Mouse (Mus musculus) T-helper 2 cell (primary cell): ENCODE measurements around the gene Kdm5a.

Experiments
- in situ Hi-C: fragments of 300-600 bp; cut with MboI, MseI; formaldehyde crosslinking; loops from one replicate; pipeline ENCODE4 v1.15.1; 2025; ENCODE audit warnings: high pct_unique_total_duplicates

Kdm5a gene

DNA sequence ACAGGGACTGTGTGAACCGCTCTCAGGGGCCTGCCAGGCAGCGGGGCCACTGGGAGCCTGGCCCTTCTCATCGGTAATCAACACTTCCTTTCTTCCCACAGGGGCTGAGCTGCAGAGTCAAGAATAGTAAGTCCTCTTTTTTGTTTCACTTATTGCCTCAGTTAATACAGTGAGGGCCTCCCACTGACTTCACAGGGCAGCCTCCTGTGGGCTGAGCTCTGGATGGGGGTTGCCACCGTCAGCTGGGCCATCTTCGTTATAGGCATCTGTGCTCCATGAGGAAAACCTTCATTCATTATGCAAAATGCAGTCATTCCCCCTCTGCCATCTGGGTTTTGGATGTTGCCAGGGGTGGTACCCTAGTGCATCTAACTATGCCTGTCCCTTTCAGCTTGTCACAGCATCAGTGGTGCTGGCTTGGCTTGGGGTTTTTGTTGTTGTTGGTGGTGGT lies 108.1 kb downstream of the Kdm5a start:
- in situ Hi-C loops: no loop called here

DNA sequence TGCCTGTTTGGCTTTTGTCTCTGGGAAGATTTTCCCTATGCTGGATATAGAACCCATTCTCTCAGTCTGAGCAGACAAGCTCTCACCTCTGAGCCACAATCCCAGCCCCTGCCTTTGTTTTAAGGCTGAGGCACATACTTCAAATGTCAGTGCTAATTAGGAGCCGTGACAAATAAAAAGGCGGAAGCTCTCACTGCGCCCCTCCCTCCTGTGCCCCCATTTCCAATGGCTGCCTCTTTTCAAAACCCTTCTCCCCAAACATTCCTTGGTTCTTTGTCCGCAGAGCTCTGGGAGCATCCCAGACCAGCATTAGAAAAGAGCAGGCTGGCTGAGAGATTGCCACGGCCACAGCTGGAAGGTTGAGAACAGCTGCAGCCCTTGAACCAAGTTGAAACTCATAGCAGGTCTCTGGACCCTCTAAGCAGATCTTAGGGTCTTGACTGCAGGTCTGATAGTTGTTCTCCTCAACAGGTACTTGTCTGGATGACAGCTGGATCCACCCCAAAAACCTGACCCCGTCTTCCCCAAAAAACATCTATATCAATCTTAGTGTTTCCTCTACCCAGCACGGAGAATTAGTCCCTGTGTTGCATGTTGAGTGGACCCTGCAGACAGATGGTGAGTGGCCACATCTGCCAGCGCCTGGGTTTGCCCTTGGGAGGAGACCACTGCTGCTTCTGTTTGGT lies 108.7 kb downstream of the Kdm5a start:
- in situ Hi-C loops: no loop called here

DNA sequence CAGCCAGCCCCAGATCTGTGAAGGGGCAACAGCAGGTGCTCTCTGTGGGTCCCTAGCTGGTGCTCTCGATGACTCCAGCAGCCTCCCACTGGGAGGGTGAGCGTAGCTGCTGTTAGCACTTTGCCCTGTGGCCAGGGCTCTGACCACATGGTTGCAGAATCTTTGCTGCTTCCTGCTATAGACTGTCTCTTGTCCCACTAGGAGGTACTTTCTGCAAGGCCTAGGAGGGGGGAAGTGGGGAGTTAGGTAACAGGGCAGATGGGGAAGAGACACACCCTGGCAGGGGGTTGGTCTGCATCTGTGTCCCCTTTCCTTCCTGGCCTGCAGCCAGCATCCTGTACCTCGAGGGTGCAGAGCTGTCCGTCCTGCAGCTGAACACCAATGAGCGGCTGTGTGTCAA lies 109.5 kb downstream of the Kdm5a start:
- in situ Hi-C loops: no loop called here

DNA sequence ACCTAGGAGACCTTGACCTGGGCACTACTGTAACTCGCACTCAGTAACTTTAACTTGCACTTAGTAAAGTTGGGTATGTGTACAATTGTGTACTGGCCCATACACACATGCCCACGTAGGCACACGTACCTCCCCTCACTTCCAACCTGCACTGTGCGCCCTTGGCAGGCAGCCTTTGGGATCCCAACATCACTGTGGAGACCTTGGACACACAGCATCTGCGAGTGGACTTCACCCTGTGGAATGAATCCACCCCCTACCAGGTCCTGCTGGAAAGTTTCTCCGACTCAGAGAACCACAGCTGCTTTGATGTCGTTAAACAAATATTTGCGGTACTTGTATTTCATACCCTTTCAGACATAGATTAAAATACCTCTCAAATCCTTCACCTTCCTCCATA lies 111.4 kb downstream of the Kdm5a start:
- in situ Hi-C loops: no loop called here

DNA sequence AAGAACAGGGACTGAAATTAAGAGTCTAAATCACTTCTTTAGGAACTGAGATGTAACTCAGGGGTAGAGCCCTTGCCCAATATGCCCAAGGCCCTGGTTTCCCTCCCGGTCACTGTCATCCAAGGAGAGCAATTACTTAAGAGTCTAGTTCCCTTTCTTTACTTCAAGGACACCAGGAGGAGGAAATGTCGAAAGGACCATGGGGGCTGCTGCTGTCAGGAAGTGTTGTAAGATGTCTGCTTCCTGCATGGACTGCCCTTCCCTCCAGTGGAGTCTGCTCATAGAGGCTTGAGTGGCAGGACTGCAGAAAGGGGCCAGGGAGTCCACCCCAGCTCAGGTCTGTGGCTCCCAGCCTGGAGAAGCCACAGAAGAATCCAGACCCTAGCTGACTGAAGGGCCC lies 115.4 kb downstream of the Kdm5a start:
- in situ Hi-C loops: no loop called here

DNA sequence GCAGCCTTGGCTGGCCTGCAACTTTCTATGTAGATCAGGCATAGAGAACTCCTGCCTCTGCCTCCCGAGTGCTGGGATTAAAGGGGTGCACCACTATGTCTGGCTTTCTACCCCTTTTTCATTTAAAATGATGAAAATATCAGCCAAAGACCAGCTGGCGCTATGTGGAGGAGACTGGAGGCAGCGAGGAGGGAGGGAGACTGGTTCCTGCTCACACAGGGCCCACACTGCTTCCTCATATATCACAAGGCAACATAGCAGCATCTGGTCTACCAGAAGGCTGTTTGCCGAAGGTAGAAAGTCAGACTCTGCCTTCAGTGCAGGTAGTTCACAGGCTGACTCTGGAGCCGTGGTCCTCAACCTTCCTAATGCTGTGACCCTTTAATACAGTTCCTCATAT lies 116.4 kb downstream of the Kdm5a start:
- in situ Hi-C loops: no loop called here

DNA sequence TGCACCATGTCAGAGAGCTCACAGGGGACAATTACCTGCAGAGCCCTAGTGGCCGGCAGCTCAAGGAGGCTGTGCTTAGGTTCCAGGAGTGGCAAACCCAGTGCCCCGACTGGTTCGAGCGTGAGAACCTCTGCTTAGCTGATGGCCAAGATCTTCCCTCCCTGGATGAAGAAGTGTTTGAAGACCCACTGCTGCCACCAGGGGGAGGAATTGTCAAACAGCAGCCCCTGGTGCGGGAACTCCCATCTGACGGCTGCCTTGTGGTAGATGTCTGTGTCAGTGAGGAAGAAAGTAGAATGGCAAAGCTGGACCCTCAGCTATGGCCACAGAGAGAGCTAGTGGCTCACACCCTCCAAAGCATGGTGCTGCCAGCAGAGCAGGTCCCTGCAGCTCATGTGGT lies 117.6 kb downstream of the Kdm5a start:
- in situ Hi-C loops: no loop called here

DNA sequence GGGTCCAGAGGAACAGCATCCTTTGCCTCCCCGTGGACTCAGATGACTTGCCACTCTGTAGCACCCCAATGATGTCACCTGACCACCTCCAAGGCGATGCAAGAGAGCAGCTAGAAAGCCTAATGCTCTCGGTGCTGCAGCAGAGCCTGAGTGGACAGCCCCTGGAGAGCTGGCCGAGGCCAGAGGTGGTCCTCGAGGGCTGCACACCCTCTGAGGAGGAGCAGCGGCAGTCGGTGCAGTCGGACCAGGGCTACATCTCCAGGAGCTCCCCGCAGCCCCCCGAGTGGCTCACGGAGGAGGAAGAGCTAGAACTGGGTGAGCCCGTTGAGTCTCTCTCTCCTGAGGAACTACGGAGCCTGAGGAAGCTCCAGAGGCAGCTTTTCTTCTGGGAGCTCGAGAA lies 118.1 kb downstream of the Kdm5a start:
- in situ Hi-C loops: no loop called here

DNA sequence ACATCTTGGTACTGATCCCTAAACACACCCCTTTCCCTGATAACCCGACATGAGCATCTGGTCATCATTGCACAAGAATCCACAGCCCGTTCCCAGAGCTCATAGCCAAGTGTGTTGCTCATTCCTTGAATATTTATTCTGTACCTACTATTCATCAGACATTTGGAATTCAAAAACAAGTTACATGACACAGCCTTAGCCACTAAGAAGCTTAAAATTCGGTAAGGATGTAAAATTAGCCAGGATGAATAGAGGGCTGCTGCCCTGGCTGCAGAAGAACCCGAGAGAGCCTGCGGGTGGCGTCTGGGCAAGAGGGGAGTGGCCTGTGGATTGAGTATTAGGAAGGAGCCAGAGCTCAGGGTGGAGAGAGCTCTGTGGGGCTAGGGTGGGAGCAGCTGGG lies 118.8 kb downstream of the Kdm5a start:
- in situ Hi-C loops: no loop called here

DNA sequence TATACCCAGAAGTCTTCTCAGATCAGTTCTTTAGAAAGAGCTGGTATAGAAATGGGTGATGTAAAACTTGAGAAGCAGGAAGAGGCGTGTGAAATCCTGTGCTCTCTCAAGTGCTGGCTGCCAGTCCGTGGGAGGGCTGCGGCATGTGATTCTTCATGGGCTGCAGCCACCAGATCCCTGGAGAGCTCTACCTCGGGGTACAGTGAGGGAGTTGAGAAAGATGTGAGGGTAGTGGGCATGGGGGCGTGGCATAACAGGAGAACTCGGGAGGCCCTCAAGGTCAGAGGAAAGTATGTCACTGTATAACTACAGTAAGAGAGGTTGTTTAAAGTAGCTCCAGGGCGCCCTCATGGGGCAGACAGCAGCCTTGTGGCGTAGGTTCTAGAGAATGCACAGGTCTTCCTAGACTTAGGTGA lies 119.3 kb downstream of the Kdm5a start:
- in situ Hi-C loops: no loop called here

DNA sequence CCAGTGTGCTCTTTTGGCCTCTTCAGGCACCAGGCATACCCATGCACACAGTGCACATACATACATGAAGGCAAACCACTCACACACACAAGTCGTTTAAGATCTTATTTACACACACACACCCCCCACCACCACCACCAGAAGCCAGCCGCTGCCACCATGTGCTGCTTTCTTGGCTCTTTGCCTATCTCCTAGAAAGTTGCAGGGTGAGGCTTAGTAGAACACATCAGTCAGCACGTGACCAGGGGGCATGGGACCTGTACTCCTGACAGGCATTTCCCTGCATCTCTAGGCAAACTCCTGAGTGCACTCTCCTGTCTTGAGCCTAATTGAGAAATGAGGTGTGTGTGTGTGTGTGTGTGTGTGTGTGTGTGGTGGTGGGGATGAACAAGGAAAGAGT lies 121.1 kb downstream of the Kdm5a start:
- in situ Hi-C loops: no loop called here

DNA sequence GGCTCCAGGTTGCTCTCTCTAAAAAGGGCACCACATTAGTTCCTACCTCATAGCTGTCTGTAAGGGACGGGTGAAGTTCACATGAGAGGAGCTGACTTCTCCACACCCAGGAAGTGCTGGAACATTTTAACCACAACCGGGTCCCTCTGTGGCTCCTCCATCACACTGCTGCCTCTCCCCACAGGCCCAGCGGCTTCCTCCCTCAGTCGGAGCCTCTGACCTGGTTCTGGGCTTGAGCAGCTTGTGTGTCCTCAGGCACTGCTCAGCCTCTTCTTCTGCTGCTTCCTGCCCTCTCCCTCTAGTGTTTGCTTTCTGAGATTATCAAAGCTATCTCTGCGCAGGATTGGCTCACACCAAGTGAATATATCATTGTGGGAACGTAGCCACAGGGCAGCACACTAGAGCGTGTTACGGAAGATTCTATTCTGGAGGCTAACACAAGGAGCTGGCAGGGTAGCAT lies 122.2 kb downstream of the Kdm5a start:
- in situ Hi-C loops: no loop called here

DNA sequence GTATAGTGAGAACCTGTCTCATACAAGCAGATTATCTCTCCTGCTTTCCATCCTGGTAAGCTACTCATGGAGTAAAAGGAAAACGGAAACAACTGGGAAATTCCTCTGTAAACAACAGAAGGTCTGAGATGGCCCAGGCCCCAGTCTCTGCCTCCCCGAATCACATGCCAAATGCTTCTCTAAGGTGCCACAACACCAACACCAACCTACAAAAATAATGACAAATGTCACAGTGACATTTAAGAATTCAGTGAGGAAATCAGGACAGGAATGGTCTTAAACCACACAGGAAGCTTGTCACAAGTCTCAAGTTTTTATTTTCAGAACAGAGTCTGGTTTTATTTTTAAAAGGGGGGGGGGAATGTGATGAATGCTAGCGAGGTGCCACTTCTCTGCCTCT lies 124.7 kb downstream of the Kdm5a start:
- in situ Hi-C loops: no loop called here

DNA sequence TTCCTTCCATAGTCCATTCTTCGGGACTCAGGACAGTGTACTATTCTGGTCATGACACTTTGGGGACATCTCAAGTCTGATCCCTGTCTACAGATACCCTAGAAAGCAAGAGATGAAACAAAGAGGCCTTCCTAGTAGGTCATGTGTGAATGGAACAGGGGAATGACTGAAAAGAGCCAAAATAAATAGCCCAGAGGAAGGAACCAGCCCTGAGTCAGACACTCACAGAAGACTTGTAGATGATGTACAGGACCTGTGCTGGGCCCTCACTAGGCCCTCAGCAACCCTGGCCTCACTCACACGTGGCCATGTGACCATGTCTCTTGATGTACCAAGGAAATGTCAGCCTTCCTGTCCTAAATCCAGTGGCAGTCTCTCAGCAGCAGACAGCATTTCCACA lies 125.5 kb downstream of the Kdm5a start:
- in situ Hi-C loops: no loop called here

DNA sequence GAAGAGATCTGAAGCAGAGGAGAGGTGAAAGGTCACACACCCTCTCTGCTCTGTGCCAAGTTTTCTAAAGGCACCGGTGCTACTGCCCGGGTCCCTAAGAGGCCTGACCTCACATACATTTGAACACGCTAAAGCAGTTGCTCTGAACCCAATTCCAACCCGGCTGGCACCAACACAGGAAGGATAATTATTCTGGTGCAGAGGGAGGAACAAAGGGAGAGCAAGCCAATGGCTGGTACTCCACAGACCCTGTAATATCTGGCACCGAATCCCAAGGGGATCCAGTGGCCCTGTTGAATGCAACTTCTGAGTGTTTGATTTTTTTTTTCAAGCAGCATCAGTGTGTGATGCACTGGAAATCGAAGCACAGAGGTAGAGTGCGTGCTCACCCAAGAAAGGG lies 127.1 kb downstream of the Kdm5a start:
- in situ Hi-C loops: no loop called here

DNA sequence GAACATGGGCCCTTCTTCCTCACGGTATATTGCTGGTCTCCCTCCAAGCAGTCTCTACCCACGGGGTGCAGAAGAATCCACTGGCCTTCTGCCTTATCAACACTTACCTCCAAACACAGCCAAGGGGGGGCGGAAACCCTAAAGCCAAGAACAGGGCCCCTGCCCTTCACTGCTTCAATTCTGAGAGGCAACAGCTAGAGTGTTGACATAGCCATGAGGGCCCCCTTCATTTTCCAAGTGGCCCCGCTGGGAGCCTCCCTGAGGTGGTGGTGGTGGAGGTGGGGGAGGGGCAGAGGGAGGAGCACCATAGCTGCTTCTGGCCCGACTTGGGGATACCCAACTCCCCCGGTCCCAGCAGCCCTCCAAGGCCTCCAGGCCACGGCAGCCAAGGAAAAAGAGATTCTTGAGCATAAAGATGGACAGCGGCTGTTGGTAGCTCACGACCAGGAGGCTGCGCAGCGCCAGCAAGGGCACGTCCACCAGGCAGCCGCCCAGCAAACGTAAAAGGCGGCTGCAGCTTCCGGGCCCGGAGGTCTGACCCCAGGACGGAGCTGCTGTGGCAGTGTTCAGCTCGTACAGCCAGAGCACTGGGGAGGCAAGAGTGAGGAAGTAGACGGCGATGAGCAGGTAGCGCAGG lies 128.1 kb downstream of the Kdm5a start:
- in situ Hi-C loops: no loop called here

DNA sequence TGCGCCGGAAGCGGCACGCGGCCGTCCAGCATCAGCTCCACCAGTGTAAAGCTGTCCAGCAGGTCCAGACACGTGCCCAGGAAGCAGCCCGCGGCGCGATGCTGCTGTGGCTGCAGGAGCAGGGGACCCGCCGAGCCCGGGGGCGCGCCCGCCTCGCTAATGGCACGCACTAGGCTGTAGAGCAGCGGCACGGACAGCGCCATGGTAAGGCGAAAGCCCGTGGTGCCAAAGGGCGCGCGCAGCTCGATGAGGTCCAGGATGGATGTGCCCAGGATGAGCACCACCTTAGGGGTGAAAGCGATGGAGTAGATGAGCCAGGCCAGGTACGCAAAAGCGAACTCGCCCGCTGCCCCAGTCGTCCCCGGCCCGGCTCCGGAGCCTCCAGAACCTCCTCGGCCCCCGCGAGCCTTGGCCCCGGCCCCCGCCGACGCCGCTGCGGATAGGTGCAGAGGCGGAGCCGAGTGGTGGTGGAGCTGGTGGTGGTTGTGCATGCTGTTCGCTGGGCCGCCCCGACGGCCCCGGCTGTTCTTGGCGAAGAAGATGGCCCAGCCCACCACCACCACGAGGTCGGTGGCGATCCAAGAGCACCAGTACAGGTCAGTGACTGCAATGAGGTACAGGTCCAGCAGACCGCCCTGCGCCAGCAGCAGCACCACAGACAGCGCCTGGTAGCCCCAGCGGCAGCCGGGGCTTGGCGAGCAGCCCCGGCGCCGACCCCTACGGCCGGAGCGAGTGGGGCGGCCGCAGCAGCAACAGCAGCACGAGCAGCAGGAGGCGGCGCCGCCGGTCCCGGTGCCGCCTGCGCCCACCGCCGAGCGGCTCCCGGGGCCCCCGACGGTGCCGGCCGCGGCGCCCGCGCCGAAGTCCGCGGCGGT lies 128.8 kb downstream of the Kdm5a start:
- in situ Hi-C loops: no loop called here

DNA sequence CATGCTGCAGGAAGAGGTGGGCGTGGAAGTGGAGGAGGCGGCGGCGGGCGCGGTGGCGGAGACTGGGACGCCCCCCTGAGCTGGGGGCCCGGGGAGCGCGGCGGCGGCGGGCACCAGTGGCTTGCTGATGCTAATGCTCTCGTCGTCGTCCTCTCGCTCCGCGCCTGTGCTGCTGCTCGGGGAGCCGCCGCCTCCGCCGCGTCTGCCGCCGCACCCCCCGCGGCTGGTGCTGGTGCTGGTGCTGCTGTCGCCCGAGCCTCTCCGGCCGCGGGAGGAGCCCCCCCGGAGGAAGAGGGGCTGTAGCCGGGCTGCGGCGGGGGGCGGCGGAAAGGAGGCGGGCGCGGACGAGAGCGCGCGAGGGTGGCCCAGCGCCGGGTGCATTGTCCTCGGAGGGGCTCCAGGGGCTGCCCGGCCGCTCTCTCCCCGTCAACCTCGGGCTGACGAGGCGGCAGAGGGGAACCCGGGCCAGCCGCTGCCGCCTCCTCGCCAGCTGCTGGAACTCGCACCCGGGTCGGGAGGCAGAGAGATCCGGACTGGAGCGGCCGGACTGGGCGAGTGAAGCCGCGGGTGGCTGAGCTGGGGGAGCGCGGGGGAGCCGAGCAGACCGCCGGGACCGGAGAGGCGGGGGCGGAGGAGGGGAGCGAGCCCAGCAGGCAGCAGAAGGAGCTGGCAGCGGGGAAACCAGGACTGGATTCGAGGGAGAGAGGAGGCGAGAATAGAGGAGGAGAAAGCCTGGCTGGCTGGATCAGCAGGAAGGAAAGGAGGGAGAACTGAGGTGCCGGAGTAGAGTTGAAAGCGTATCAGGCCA lies 129.7 kb downstream of the Kdm5a start, which contains the start of gene Tmem121b:
Gene Tmem121b, minus strand, starts transcription at position 434 of the 808 bp plus-strand sequence.
- in situ Hi-C loops: no loop called here
